Mouse (Mus musculus): Measurements from ENCODE around the gene Map4k3.
"Not testable (repeated sequence)": the region's sequence is repeated elsewhere in the genome, so short reads cannot be mapped to it uniquely, and the experiment has no call there.

Gene Map4k3

DNA sequence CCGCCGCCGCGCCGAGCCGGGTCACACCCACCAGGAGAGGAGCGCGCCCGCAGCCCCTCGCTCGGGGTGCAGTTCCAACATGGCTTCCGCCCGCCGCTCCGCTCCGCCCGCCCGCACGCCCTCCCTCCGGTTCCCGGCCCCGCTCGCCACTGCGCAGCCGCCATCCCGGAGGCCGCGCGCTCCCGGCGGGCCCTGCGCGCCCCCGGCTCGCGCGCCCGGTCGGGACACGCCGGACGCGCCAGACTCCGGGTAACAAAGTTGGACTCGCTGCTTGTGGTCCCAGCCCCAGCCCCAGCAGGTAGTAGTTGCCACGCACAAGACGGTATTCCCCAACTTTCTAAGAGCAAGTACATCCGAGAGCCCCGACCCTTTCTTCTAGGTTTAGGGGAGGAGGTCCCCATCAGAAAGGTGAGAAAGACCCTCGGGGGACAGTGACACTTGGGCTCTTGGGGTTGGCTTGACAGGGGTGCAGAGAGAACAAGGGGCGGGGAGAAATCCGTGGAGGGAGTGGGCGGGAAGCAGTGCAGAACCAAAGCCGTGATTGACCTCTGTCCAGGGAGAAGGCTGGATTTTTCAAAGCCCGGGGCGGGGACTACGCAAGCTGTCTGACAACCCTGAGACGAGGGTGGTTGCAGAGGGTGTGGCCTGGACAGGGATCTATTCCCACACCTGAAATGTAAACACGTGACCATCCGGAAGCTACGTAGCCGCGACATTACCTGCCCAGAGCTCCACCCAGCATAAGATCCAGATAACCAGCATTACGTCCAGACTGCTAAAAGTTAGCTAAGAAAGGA is at the start of gene Map4k3:
Gene Map4k3 (minus strand): TSS at position 424 of the 797 bp plus-strand sequence.
- peak; percentile 64 for DNase-seq (ENCODE audit: low spot score)

DNA sequence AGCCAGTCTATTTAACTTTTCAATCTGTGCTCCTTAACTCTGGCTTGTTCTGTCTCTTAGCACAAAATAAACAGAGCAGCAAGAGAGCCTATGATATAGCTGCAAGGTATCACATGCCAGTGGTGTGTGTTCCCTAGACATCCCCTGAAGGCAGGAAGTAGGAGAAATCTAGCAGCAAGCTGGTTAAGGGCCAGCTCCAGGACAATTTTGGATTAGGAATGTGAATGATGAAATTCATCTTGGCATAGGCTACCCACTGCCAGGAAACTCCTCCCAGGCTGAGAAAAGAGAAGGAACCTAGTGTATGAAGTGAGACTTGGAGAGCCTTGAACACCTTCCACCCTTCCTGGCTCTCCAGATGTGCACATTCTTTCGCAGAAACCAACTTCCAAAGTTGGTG is 49.3 kb upstream of the Map4k3 start:
- no peak for DNase-seq (ENCODE audit: low spot score)

DNA sequence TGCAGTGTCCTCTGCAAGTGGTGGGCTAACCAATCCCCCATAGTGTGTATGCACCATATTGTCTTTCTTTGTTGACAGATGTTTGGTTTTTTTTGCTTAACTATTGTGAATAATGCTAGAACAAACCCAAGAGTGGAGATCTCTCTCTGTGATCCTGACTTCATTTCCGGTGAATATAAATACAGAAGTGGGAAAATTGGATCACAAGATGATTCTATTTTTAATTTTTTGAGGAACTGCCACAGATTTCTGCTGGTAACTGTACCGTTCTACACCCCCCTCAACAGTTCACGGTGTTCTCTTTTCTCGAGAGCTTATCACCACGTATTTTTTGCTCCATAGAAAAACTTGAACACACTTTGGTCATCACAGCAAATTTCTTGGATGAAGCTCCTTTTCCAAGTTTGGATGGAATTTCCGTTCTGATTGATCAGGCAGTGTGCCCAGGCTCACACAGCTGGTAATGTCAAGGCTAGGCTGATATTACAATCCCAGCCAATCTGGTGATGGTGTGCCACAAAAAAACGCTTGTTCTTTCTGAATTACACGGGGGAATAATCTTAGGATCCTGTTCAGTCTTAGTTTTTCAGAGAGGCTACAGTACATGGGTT is 47.0 kb upstream of the Map4k3 start:
- no peak for DNase-seq (ENCODE audit: low spot score)

DNA sequence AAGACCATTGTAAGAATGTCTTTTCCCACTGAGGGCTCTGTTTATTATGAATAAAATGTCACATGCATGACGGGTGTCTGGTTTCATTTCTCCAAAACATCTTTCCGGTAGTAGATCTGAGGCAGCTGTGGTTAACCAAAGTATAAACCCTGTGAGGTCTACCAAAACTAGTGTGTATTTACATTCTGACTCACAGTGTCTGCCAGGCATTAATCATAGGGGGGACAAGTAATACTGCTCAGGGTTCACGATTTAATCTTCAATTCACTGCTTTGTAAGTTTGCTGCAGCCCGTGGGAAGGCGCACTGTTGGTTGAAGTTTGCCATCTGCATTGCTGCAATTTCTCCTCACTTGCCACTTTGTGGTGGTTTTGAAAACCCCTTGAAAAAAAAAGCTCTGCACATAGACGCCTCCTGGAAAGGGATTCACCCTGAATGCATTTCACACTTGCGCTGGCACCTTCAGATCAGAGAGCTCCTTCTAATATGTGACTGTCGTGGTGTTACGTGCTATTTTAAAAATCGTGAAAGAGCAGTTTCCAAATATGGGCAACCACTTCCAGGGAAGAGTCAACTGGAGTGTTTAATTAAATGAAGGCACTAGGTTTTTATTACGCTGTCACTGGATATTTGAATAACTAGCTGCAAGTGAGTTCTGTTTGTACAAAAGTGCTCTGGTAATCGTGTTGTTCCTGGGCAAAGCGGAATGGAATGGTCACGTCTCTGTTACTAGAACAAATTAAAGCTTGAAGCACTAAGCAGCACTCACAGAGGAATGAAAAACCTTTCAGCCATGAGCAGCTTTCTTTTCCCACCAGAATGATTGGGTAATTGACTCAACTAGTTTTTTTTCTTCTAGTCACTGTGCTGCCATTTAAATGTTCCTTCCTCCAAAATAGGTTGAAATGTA is 44.5 kb upstream of the Map4k3 start:
- no peak for DNase-seq (ENCODE audit: low spot score)

DNA sequence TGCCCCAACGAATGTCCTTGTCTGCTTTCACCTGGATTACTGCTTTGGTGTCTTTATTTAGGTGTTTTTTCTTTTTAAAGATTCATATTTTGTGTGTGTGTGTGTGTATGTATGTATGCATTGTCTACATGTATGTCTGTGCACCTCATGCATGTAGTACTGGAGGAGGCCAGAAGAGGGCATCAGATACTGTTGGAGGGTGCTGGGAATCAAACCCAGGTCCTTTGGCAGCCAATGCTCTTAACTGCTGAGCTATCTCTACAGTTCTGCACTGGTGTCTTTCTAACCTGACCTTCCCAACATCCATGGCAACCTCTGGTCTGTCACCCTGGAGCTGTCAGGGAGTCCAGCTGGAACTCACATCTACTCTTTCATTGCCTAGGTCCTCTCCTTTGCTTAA is 41.8 kb upstream of the Map4k3 start:
- DNase-seq (ENCODE audit: low spot score), result no peak

DNA sequence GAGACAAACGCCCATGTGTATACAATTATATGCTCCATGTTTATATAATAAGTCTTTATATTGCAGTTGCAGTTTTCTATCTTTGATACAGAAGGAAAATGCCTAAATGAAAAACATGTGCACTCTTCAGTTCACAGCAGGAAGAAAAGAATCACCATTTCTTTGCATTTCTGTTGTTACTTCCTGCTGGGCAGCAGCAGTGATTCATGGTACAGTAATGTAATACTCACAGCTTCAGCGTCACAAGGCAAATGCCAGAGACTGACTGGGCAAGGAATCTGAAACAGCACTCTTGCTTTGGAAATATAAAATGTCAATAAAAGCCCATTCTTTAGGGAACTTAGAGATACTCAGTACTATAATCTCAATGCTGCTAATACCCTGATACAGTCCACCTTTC is 36.9 kb upstream of the Map4k3 start:
- no peak for DNase-seq (ENCODE audit: low spot score)

DNA sequence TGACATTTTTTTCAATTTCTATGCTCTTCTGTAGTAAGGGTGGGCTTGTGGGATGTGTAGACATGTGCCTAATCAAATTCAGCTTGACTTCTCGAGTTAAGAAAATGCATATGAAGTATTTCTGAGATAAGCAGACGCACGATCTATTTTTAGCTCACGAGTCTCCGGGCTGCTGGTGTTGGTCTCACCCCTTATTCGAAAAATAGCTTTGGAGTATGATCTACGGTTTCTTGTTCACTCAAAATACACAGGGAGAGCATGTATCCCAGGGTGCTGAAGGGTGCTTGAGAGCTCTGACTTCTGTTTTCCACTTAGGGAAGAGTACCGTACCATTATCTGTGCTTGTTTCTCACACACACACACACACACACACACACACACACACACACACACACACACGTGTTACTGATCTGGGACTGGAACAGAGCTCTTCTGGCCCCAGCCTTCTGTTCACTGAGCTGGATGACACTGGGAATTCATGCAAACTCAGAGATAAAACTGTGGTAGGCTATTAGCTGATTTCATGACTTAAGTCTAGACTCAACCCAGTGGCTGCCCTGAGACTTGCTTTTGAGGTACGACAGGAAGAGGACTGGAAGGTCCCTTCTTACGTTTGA is 34.9 kb upstream of the Map4k3 start:
- no peak for DNase-seq (ENCODE audit: low spot score)

DNA sequence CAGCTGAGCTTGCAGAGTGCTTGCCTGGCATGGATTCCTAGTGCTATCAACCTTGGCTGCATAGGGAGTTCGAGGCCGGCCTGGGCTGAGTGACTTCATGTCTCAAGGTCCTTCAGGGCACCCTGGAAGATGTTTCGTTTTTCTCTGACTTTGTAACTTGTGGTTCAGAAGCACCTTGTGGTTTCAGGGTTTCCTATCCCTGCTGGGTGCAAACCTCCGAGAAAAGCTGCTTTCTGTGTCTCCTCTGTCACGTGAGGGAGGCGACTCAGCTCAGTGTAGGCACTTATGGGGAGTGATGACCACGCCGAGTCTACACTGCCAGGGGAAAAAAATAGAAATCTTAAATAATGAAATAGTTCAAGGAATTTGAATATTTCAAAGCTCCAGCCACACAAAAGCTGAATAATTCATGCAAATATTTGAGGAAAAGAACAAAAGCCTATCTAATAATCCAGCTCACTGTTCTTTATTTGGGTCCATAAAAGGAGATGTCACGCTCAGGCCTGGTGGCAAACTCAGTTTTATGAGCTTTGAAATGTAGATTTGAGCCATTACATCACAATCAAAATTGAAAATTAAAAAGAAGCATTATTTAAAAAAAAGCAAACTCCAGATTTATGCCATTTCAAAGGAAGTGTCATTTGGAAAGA is 34.2 kb upstream of the Map4k3 start:
- DNase-seq (ENCODE audit: low spot score), result no peak

DNA sequence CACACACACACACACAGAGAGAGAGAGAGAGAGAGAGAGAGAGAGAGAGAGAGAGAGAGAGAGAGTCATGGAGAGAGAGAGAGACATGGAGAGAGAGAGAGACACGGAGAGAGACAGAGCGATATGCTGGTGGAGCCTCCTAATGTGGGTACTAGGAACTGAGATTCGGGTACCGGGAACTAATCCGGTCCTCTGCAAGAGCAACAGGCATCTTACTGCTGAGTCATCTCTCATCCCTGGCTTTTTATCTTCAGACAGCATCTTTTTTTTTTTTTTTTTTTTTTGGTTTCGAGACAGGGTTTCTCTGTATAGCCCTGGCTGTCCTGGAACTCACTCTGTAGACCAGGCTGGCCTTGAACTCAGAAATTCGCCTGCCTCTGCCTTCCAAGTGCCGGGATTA is 32.9 kb upstream of the Map4k3 start:
- DNase-seq (ENCODE audit: low spot score), result not testable (repeated sequence)

DNA sequence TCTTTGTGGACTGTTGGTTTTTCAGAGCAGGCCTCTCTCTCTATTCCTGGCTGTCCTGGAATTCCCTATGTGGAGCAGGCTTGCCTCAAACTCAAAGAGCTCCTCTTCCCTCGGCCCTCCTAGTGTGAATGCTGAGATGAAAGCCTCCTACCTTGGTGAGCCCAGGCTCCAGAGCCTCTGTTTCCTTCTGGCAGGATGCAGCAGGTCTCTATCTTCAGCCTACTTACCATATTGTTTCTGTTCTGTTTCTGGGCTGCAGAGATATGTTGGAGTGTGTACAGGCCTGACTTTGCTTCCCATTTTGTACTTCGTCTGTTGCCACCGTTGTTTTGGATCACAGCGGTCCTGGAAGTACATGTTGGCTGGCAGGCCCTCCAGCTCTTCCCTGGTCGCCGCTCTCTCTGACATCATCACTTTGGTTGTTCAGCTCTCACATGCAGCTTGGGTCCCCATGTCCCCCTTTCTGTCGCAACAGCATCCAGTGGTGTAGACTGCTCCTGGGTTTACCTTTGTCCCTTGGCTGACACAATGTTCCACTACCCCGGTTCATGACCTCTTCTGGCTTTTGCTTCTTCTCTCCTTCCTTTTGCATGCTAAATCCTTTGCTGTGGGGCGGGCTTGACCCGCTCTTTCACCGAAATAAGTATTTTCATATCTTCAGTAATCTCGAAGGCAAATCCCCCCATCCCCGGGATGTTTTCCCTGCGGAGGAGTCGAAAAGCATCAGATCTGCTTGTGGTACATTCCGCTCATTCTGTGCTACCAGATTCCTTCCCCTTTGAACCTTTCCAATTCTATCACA is 32.3 kb upstream of the Map4k3 start:
- no peak for DNase-seq (ENCODE audit: low spot score)

DNA sequence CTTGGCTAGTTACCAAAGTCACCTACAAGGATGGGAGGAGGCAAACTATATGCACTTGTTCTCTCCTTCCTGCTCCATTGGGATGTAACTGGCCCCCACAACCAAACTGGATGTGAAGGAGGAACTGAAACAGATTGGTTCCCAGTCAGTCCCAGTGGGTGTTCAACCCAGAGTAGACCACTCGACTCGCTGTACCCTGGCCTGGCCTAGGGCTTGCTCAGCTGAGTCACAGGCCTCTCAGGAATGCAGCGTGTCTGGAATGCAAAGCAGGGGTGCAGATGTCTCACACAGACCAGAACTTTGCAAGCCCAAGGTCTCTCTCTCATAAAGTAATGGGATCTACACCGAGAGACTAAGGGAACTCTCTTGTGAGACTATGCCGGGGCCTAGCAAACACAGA is 27.8 kb upstream of the Map4k3 start:
- DNase-seq (ENCODE audit: low spot score), result no peak

DNA sequence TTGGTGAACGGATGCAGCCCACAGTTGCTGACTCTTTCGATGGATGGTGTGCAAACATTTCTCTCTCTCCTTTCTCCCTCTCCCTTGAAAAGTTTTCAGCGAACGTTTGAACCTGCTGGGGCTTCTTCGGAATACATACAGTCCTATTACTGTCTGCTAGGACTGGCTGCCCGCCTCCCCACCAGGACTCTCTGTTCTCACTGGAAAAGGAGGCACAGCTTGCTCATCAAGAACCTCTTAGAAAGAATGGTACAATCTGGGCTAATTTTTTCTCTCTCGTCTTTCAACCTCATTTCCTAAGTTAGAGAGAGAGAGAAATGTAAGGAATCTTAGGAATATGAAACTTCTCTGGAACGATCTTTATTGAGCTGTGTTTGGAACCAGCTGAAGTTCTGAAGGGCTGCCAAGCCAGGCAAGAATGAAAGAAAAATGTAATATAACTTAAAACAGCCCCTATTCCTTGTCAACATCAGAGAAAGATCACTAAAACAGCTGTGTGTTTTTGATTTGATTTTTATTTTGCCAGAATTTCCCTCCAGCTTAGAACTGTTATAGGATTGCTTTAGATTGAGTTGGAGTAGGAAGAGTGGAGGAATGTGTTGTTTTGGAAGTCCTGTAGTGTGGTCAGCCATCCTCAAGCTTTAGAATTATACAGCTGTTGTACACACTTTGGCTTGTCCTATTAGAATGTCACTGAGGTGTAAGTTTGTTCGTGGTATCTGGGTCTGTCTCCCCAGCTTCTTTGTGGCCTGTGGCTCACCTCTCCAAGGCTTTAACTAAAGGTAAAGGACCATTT is 27.0 kb upstream of the Map4k3 start:
- no peak for DNase-seq (ENCODE audit: low spot score)

DNA sequence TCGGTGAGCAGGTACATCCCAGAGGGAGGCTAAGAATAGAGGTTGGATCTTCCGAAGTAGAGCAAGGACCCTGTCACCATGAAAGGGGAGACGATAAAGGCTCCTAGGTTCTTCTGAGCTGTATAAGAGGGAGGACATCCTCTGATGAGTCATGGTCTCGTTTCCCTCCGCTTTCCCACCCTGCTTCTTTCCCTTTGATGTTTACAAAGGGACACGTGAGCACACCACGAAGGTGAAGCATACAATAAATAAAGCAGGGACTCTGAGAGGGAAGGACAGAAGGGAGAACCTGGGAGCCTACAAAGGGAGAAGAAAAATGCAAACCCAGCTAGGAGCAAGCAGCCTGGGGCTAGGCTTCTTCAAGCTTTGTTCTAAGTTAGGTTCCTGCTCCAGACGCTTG is 26.3 kb upstream of the Map4k3 start:
- DNase-seq (ENCODE audit: low spot score), result no peak

DNA sequence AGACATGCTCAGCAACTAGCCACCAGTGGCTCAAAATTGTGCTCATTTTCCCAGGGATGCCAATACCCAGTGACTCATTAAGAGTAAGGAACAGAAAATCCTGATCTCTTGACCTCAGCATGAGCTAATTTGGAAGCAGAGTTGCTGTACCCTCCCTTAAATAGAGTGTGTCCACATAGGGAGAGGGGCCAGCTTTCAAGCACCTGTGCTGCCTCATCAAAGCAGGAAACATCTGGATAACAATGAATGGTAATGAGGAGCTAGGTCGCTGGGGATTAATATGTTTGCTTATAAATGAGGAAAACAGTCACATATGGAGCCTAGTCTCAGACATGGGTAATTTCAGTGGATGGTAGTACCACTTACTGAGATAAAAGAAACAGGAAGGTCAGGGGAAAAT is 24.2 kb upstream of the Map4k3 start:
- DNase-seq (ENCODE audit: low spot score), result no peak

DNA sequence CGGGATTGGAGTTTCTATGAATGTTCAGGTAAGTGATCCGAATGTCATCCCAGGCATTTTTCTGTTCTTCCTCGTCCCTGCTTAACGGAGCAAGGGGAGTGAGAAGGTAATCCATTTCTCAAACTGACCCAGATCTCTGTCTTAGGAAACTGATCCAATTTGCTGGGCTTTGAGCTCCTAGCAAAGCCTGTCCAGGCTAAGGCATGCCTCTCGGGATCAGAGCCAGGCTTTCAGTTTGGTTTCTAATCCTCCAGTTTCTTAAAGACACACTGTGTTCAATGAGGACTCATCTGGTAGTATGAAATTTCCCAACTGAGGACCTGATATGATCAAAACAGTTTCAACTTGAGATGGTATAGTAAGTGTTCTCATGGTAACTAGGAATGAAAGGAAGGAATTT is 11.1 kb upstream of the Map4k3 start:
- no peak for DNase-seq (ENCODE audit: low spot score)

DNA sequence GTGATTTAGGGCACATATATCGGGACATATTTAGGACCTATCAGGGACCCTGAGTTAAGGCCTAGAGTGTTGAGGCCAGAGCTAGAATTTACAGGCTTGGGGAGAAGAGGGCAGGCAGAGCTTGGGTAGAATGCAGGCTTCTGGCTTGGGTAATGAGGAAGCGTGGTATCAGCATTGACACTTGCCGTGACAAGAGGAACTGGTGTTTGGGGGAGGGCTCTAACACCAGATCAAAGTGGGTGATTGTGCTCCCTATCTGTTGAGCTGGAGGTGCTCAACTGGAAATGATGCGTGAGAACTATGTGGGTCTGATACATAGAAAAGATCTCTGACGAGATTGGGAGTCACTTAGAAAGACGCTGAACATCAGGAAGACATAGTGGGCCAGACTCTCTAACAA is 6.4 kb upstream of the Map4k3 start:
- DNase-seq (ENCODE audit: low spot score), result no peak

DNA sequence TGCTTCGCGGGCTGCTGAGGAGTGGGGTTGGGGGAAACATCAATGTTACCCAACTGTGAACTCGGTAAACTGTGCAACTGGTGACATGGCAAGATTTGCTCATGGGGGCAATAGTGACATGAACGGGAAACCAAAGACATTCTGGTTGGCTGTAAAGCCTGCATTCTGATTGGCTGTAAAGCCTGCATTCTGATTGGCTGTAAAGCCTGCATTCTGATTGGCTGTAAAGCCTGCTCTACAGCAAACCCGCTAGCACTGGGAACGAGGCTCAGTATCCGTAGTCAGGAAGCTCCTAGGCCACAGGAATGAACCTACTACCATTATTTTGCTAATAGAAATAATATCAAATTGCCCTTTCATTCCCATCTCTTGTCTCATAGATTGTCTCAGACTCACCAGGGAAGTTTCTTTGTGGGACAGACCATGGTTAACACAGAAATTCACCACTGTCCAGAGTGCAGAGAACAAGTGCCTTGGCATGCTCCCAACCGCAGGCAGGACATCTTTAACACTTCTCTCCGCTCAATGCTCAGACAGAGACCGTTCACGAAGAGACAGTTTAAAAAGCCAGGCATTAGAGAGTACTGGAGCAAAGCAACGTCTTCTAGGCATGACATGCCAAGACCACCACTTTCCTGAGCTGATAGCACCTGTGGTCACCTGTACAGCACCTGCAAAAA is 5.0 kb upstream of the Map4k3 start:
- DNase-seq (ENCODE audit: low spot score), result no peak

DNA sequence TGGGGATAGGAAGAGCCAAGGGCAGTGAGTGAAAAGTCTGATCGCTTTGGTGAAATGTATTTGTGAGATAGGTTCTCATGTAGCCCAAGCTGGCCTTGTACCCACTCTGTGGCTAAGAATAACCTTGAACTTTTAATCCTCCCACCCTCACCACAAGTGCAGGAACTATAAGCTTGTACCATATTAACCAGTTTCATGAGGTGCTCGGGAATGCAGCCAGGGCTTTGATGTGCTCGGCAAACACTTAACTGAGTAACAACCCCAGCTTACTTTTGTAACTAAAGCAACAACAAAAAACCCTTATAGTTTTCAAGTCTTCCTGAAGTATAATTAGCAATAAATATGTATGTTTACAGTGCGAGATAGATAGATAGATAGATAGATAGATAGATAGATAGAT is 4.0 kb upstream of the Map4k3 start:
- DNase-seq (ENCODE audit: low spot score), result no peak

DNA sequence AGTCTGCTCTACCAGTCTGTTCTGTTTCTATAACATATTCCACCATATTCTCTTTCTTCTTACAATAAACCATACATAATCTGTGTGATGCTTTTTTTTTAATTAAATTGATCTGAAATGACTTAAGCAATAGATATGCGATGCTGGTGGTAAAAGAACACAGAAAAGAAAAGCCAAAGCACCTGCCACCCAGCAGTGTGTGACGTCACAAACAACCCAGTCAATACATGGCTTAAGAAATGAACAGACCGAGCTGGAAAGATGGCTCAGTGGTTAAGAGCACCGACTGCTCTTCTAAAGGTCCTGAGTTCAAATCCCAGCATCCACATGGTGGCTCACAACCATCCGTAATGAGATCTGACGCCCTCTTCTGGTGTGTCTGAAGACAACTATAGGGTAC is 2.0 kb upstream of the Map4k3 start:
- not testable (repeated sequence) for DNase-seq (ENCODE audit: low spot score)

DNA sequence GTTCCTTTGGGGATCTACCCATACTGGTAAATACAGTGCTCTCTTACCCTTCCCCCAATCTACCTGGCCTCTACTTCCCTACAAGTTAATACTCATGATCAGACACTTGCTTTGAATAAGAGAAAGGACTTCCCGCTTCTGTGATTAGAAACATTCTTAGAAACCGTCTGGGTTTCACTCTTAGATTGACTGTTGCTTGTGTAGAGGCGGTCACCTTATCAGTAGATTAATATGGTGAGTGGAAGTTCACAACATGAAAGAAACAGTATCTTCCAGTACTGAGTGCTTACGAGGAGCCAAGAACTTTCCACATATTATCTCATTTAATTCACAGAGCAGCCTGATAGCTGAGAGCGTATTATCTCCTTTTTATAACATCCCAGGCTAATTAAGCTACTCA is 1.5 kb upstream of the Map4k3 start:
- no peak for DNase-seq (ENCODE audit: low spot score)

All from urinary bladder, postnatal 10 days (tissue).